Mouse (Mus musculus): ENCODE results near the gene Lancl1. TPM values are rescaled to one million over a fixed set of nuclear protein-coding genes. Genes with fewer than 3 reads are reported as not detected.

Gene Lancl1
- total RNA-seq, 2 experiments from 2014 or later: 31.4 to 37.4 TPM

DNA sequence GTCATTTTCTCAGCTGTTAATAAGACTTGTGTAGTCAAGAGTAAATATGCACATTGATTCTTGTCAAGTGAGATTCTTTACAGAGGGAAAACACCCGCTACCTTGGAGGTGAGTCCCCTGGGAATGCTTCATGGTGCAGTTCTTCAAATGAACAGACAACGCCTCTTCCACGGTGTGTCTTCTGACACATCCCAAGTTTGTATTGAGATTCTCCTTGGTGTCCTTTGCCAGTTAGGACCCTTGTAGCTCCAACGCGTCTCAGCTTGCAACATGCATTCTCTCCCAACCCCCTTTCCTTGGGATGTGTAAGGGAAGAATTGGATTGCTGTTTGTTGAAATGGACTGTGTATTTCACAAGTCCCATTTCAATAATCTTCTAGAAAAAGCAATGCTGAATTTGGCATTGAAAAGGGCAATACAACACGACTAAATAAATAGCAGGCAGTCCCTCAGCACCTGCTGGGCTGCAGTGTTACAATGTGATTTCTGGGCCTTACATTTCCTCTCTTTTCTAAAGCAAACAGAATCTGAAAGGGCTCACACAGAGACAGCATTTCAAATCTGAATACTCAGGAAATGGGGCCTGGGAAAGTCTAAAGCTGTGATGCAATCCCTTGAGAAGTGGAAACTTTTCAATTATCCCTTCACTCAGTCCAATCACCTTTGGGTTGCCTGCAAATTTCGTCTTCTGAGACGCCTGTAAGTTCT, 78.0 kb downstream of the Lancl1 start:
- DNase-seq: no peak
- no peak for TF ChIP-seq CTCF (IDR thresholded peaks at IDR 0.05)
- Histone ChIP-seq H3K4me3 (no peak overlapping the region), H3K27ac (no peak overlapping the region)
- intact Hi-C loops (cut with DNase I): no loop called here

DNA sequence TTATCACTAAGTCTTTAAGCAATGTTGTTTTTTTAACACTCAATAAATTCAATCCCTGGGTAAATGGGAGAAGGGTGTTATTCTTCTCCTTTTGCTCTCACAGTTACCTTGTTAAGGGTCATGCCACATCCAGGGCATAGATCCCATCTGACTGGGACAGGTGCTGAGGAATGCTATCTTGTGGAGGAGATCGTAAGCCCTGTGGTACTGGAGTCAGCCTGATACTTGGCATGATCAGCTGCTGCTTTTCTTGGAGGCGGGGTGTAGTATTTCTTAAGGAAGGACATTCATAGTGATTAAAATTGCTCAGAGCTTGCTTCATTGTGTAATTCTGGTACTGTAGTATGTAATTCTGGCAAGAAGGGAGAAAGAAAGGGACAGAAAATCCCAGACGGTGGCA, 81.3 kb downstream of the Lancl1 start:
- DNase-seq: peak; percentile 57
- Histone ChIP-seq H3K27ac (peak overlapping the region; percentile 78), H3K4me3 (no peak overlapping the region)
- TF ChIP-seq CTCF (IDR thresholded peaks at IDR 0.05): no peak
- intact Hi-C loops (cut with DNase I): no loop called here

DNA sequence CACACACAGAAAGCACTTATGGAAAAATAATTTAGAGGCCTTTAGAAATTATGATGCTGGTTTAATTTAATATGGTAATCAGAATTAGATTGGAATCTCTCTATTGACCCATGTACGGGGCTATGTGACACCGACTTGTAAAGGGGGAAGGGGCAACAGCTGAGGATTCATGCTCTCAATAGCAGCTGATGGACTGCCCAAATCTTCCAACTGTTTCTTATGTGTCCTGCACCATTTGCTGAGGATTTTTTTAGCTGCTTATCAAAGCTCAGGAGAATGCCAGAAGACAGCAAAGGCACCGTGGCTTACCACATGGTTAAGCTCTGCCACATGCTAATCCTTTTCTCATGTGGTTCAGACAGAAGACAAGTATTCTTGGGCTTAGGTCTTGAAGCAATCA, 87.6 kb downstream of the Lancl1 start:
- no peak for TF ChIP-seq CTCF (IDR thresholded peaks at IDR 0.05)
- intact Hi-C loops (cut with DNase I): no loop called here
- Histone ChIP-seq H3K27ac (no peak overlapping the region), H3K4me3 (no peak overlapping the region)
- DNase-seq: no peak

Other genes with a start within 250 kb of the Lancl1 start
- gene Kansl1l, start 221.3 kb downstream of the Lancl1 start, total RNA-seq (2021): 10 to 100 TPM; 23.2 to 23.8 TPM
- gene Acadl, start 175.6 kb downstream of the Lancl1 start, total RNA-seq (2021): 100 to 1,000 TPM; 186 to 398 TPM
- over 10,000 TPM; 14,696 to 24,668 TPM for gene Myl1, start 93.5 kb downstream of the Lancl1 start, total RNA-seq (2021)
- gene Cps1, start 84.2 kb upstream of the Lancl1 start, total RNA-seq (2021): not detected

All from gastrocnemius, adult 2 months (tissue).